Mouse (Mus musculus) heart, postnatal 0 days (tissue): Measurements from ENCODE around the gene Ctrl. TPM values are rescaled to one million over a fixed set of nuclear protein-coding genes. Genes with fewer than 3 reads are reported as not detected.
A peak's percentile ranks its signal among the peaks of the same experiment; 100 is the strongest.

Experiments used
- ATAC-seq: fragments of 200-750 bp; cut with Nextera tagmentation; 2 replicates; pipeline ENCODE4 v1.8.0; 2017; ENCODE audit warnings: low read depth, moderate number of reproducible peaks, moderate library complexity; ENCODE audit not compliant: insufficient read depth
- DNase-seq: peaks from one replicate; pipeline ENCODE4 v3.0.0-alpha.2; 2016; ENCODE audit warnings: low spot score
- H3K27ac ChIP-seq: fragments of 300-500 bp; sonication (generic); 2 replicates; pipeline ENCODE4 v1.5.1; 2014; ENCODE audit warnings: low read depth, mild to moderate bottlenecking
- H3K27me3 ChIP-seq: fragments of 300-500 bp; sonication (generic); 2 replicates; pipeline ENCODE4 v1.6.1; 2014; ENCODE audit warnings: low read length, mixed read lengths; ENCODE audit not compliant: control insufficient read depth, insufficient read depth
- H3K36me3 ChIP-seq: fragments of 300-500 bp; sonication (generic); replicated peaks from 2 replicates; pipeline ENCODE4 v1.6.1; 2014; ENCODE audit warnings: low read length, mixed read lengths; ENCODE audit not compliant: control insufficient read depth, insufficient read depth
- H3K4me1 ChIP-seq: fragments of 300-500 bp; sonication (generic); 2 replicates; pipeline ENCODE4 v1.6.1; 2014; ENCODE audit warnings: antibody characterized with exemption; ENCODE audit not compliant: control insufficient read depth, insufficient read depth
- H3K4me2 ChIP-seq: fragments of 300-500 bp; sonication (generic); 2 replicates; pipeline ENCODE4 v1.6.1; 2014; ENCODE audit warnings: low read depth, mild to moderate bottlenecking, low read length, moderate library complexity
- H3K4me3 ChIP-seq: fragments of 300-500 bp; sonication (generic); 2 replicates; pipeline ENCODE4 v1.5.1; 2014; ENCODE audit warnings: low read depth, low read length
- H3K9ac ChIP-seq: fragments of 300-500 bp; sonication (generic); replicated peaks from 2 replicates; pipeline ENCODE4 v1.6.1; 2014; ENCODE audit warnings: low read depth, low read length, mixed read lengths
- H3K9me3 ChIP-seq: fragments of 300-500 bp; sonication (generic); replicated peaks from 2 replicates; pipeline ENCODE4 v1.6.1; 2016; ENCODE audit warnings: low read length; ENCODE audit not compliant: control insufficient read depth
- CTCF ChIP-seq: IDR thresholded peaks from 2 replicates; pipeline ENCODE4 v1.5.1; 2016; ENCODE audit warnings: antibody characterized with exemption, control low read depth, low read depth
- EP300 ChIP-seq: IDR thresholded peaks from 2 replicates; pipeline ENCODE4 v1.6.1; 2016; ENCODE audit warnings: antibody characterized with exemption, low read depth
- WGBS: fragments of 180-500 bp; shearing (Covaris S2); extraction: QIAGEN DNeasy Blood & Tissue Kit; methylation state at CpG from one replicate; pipeline ENCODE4 v1.1.7; 2014; 5-methylcytosine and 5-hydroxymethylcytosine counted together
- polyA plus RNA-seq: library from polyadenylated mRNA; unstranded; fragments of >200 nt; fragmentation: Nextera tagmentation; extraction: Ambion mirVana; gene quantifications from 2 replicates; pipeline ENCODE4 v1.2.1, GENCODE M21; 2015
- total RNA-seq: library from RNA; depleted of rRNA; stranded (reverse); fragments of >200 nt; gene quantifications from 2 replicates; pipeline ENCODE4 v1.2.3, GENCODE M21; 2014; ENCODE audit warnings: low replicate concordance

Ctrl gene
- total and polyA plus RNA-seq, 2 experiments from 2014 or later: 0.31 TPM; not detected in 1

GRCm38 (mm10) chr8:105949350-105949749 lies 15.7 kb upstream of the Ctrl start:
- DNase-seq: peak; percentile 51
- Histone ChIP-seq H3K27ac (no peak overlapping the region), H3K27me3 (no peaks in the 10 kb centered on the region)

GRCm38 (mm10) chr8:105943321-105943739 lies 9.7 kb upstream of the Ctrl start, which contains the start of gene Lcat:
Lcat (minus strand) TSS chr8:105943382.
- 0 out of 2 replicates have a peak, but pooled peaks cover 4% of the 10 kb centered on the region for H3K4me1 ChIP-seq
- no peak within 1 kb of the TSS for H3K9ac ChIP-seq
- DNase-seq (no peak), ATAC-seq (no peak)
- 76% methylated on average over 8 of the region's 8 CpGs for WGBS
- H3K9me3 ChIP-seq: no peaks in the 10 kb centered on the region
- H3K27ac ChIP-seq: no peak within 1 kb of the TSS
- H3K4me3 ChIP-seq: no peak within 1 kb of the TSS
- peaks cover 60% of the 10 kb centered on the region for H3K36me3 ChIP-seq
- TF ChIP-seq EP300: no peak
- TF ChIP-seq CTCF: no peak
- H3K4me2 ChIP-seq: no peak within 1 kb of the TSS
- H3K27me3 ChIP-seq: no peaks in the 10 kb centered on the region

More at GRCm38 (mm10) chr8:105949350-105949749, 15.7 kb upstream of the Ctrl start:
- peaks cover 19% of the 10 kb centered on the region for H3K4me1 ChIP-seq
- no peak overlapping the region for H3K9ac ChIP-seq
- WGBS: 17% methylated on average over 10 of the region's 10 CpGs
- H3K4me3 ChIP-seq: no peak overlapping the region
- H3K9me3 ChIP-seq: no peaks in the 10 kb centered on the region
- peak; percentile 34 for ATAC-seq
- no peak overlapping the region for H3K4me2 ChIP-seq
- peaks cover 91% of the 10 kb centered on the region for H3K36me3 ChIP-seq
- no peak for TF ChIP-seq EP300
- no peak for TF ChIP-seq CTCF

- 95% methylated on average over 5 of the region's 5 CpGs for WGBS
- peaks cover 53% of the 10 kb centered on the region for H3K36me3 ChIP-seq
- 0 out of 2 replicates have a peak, but pooled peaks cover 6% of the 10 kb centered on the region for H3K4me1 ChIP-seq
- H3K27ac ChIP-seq: no peak overlapping the region
- no peak overlapping the region for H3K9ac ChIP-seq
- ATAC-seq (no peak), DNase-seq (no peak)
- no peaks in the 10 kb centered on the region for H3K9me3 ChIP-seq
- H3K4me2 ChIP-seq: no peak overlapping the region
- H3K27me3 ChIP-seq: no peaks in the 10 kb centered on the region
- TF ChIP-seq CTCF (no peak), EP300 (no peak)
- H3K4me3 ChIP-seq: no peak overlapping the region
Observed at GRCm38 (mm10) chr8:105942542-105942941, 8.9 kb upstream of the Ctrl start.

GRCm38 (mm10) chr8:105942026-105942425 lies 8.4 kb upstream of the Ctrl start:
- Histone ChIP-seq H3K27me3 (no peaks in the 10 kb centered on the region), H3K9me3 (no peaks in the 10 kb centered on the region), H3K9ac (no peak overlapping the region), H3K36me3 (peaks cover 47% of the 10 kb centered on the region), H3K27ac (no peak overlapping the region), H3K4me2 (no peak overlapping the region), H3K4me1 (0 out of 2 replicates have a peak, but pooled peaks cover 6% of the 10 kb centered on the region), H3K4me3 (no peak overlapping the region)
- TF ChIP-seq CTCF: no peak
- no peak for TF ChIP-seq EP300
- DNase-seq (no peak), ATAC-seq (no peak)
- 82% methylated on average over 11 of the region's 11 CpGs for WGBS

- Histone ChIP-seq H3K27ac (peak within 1 kb of the TSS; percentile 95), H3K4me3 (peak within 1 kb of the TSS; percentile 82), H3K27me3 (no peaks in the 10 kb centered on the region), H3K36me3 (peaks cover 19% of the 10 kb centered on the region), H3K4me2 (peak within 1 kb of the TSS; percentile 97), H3K9ac (peak within 1 kb of the TSS; percentile 81), H3K9me3 (no peaks in the 10 kb centered on the region), H3K4me1 (peaks cover 10% of the 10 kb centered on the region; the same call in 1 of the 2 replicates)
- ATAC-seq (0 out of 2 replicates have a peak, but pooled peaks have one; percentile 25), DNase-seq (peak; percentile 50)
- TF ChIP-seq CTCF (no peak), EP300 (no peak)
- WGBS: 12% methylated on average over 4 of the region's 4 CpGs
Observed at GRCm38 (mm10) chr8:105938306-105938669, 4.6 kb upstream of the Ctrl start, which contains the start of gene Psmb10. Psmb10 (minus strand) TSS chr8:105938444.
